ENCODE assay signal across 20 mouse cellular contexts in genomic region chr13:112241431-112241830, GRCm38 (mm10). TPM values are rescaled to one million over a fixed set of nuclear protein-coding genes. Genes with fewer than 3 reads are reported as not detected.
DNase-seq lines count a peak whose midpoint lies in the region; ATAC-seq and TF ChIP-seq lines count a peak whose summit lies in the region.
"Had no signal": no experiment of that assay in that cellular context is flagged by ENCODE, and none has a peak within 500 bp of the region (broad histone marks: within the 10 kb centered on the region; RNA-seq: fewer than 3 reads in every experiment).

No protein-coding gene starts in this region.

- no peak overlapping the region for H3K4me2 ChIP-seq in kidney, embryonic 15.5 days
- peak overlapping the region; percentile 14; the same call in 1 of the 2 replicates for H3K4me2 ChIP-seq in neural tube, embryonic 12.5 days (replicated peaks)
- no peak overlapping the region for H3K4me2 ChIP-seq in liver, embryonic 13.5 days
- H3K4me2 ChIP-seq: forebrain, embryonic 12.5 days; intestine, embryonic 15.5 days; limb, embryonic 12.5 days; neural tube, embryonic 13.5 days had no signal

- H3K4me3 ChIP-seq in kidney, adult 2 months (ENCODE audit: insufficient read depth, low read depth, low read length), result no peak overlapping the region
- no peak overlapping the region for H3K4me3 ChIP-seq in kidney, embryonic 15.5 days (replicated peaks)
- no peak overlapping the region for H3K4me3 ChIP-seq in neural tube, embryonic 12.5 days
- no peak overlapping the region for H3K4me3 ChIP-seq in liver, embryonic 13.5 days (replicated peaks)
- H3K4me3 ChIP-seq: embryonic facial prominence, embryonic 10.5 days; forebrain, embryonic 12.5 days; intestine, embryonic 15.5 days; limb, embryonic 12.5 days; neural tube, embryonic 13.5 days had no signal

- WGBS in kidney, adult 2 months, result 52% methylated on average over 8 of the region's 8 CpGs
- WGBS in kidney, embryonic 15.5 days, result 30% methylated on average over 8 of the region's 8 CpGs
- WGBS in neural tube, embryonic 12.5 days, result 16% methylated on average over 8 of the region's 8 CpGs
- WGBS in liver, embryonic 13.5 days (ENCODE audit: insufficient replicate concordance), result 44% methylated on average over 8 of the region's 8 CpGs

- no peaks in the 10 kb centered on the region for H3K9me3 ChIP-seq in kidney, embryonic 15.5 days (replicated peaks)
- H3K9me3 ChIP-seq in neural tube, embryonic 12.5 days, result peaks cover 4% of the 10 kb centered on the region; the same call in 1 of the 2 replicates
- 0 out of 2 replicates have a peak, but pooled peaks cover 3% of the 10 kb centered on the region for H3K9me3 ChIP-seq in liver, embryonic 13.5 days (replicated peaks)
- H3K9me3 ChIP-seq: forebrain, embryonic 12.5 days; intestine, embryonic 15.5 days had no signal

- TF ChIP-seq CTCF in kidney, adult 2 months (conservative IDR thresholded peaks at IDR 0.05; ENCODE audit: insufficient read depth, insufficient read length, low read depth, low read length), result no peak

- H3K36me3 ChIP-seq in kidney, adult 2 months (ENCODE audit: control insufficient read depth, insufficient read depth, low read length), result no peaks in the 10 kb centered on the region
- H3K36me3 ChIP-seq in kidney, embryonic 15.5 days, result no peaks in the 10 kb centered on the region
- no peaks in the 10 kb centered on the region for H3K36me3 ChIP-seq in neural tube, embryonic 12.5 days
- H3K36me3 ChIP-seq in liver, embryonic 13.5 days, result no peaks in the 10 kb centered on the region
- H3K36me3 ChIP-seq: embryonic facial prominence, embryonic 10.5 days; forebrain, embryonic 12.5 days; intestine, embryonic 15.5 days; limb, embryonic 12.5 days; neural tube, embryonic 13.5 days had no signal

- H3K27ac ChIP-seq in kidney, adult 2 months (ENCODE audit: insufficient read depth, low read depth, low read length), result no peak overlapping the region
- H3K27ac ChIP-seq in kidney, embryonic 15.5 days, result no peak overlapping the region
- no peak overlapping the region for H3K27ac ChIP-seq in neural tube, embryonic 12.5 days
- no peak overlapping the region for H3K27ac ChIP-seq in liver, embryonic 13.5 days
- H3K27ac ChIP-seq: forebrain, embryonic 12.5 days; intestine, embryonic 15.5 days; limb, embryonic 12.5 days; macrophage; neural tube, embryonic 13.5 days had no signal

- ATAC-seq in kidney, embryonic 15.5 days (replicated peaks; ENCODE audit: low FRiP score), result no peak
- ATAC-seq in neural tube, embryonic 12.5 days (ENCODE audit: low FRiP score, low read depth), result peak; percentile 68; the same call in 1 of the 2 replicates
- ATAC-seq in liver, embryonic 13.5 days (ENCODE audit: low read depth), result peak; percentile 53; the same call in 1 of the 2 replicates
- ATAC-seq: intestine, embryonic 15.5 days had no signal

- no peaks in the 10 kb centered on the region for H3K4me1 ChIP-seq in kidney, adult 2 months (ENCODE audit: control insufficient read depth, insufficient read depth, low read length)
- H3K4me1 ChIP-seq in kidney, embryonic 15.5 days, result peaks cover 18% of the 10 kb centered on the region
- H3K4me1 ChIP-seq in neural tube, embryonic 12.5 days, result peaks cover 10% of the 10 kb centered on the region
- no peaks in the 10 kb centered on the region for H3K4me1 ChIP-seq in liver, embryonic 13.5 days (replicated peaks)
- H3K4me1 ChIP-seq: intestine, embryonic 15.5 days had no signal

- H3K27me3 ChIP-seq in kidney, adult 2 months (replicated peaks; ENCODE audit: control insufficient read depth, insufficient read depth, low read length), result no peaks in the 10 kb centered on the region
- H3K27me3 ChIP-seq in kidney, embryonic 15.5 days, result no peaks in the 10 kb centered on the region
- H3K27me3 ChIP-seq in neural tube, embryonic 12.5 days (replicated peaks), result peaks cover 13% of the 10 kb centered on the region
- H3K27me3 ChIP-seq in liver, embryonic 13.5 days, result no peaks in the 10 kb centered on the region
- H3K27me3 ChIP-seq: intestine, embryonic 15.5 days; limb, embryonic 12.5 days had no signal

- TF ChIP-seq POLR2A in kidney, adult 2 months (IDR thresholded peaks at IDR 0.05; ENCODE audit: low read depth, low read length), result no peak

- H3K9ac ChIP-seq in kidney, embryonic 15.5 days, result no peak overlapping the region
- H3K9ac ChIP-seq in neural tube, embryonic 12.5 days, result no peak overlapping the region
- no peak overlapping the region for H3K9ac ChIP-seq in liver, embryonic 13.5 days
- H3K9ac ChIP-seq: forebrain, embryonic 12.5 days; intestine, embryonic 15.5 days; limb, embryonic 12.5 days; neural tube, embryonic 13.5 days had no signal

- peak; percentile 18 for DNase-seq in kidney, adult 2 months
- no peak for DNase-seq in neural tube, embryonic 10.5 days (ENCODE audit: extremely low spot score, low spot score)
- DNase-seq in liver, embryonic 13.5 days, result no peak
- no peak for DNase-seq in heart, adult 18-20 months
- DNase-seq in cerebellum, postnatal 14 days, result no peak
- no peak for DNase-seq in adrenal gland, adult 18-20 months (ENCODE audit: low spot score in 2 of 2)
- DNase-seq: adrenal gland, postnatal 25 days; B cell, adult 2 months; cerebellum, adult 11 months; cerebellum, postnatal 10 days; thymus, postnatal 14 days had no signal

RNA-seq across cellular contexts. Expression of gene Ankrd55, which starts 46.8 kb away (rescaled TPM):
- polyA plus RNA-seq in kidney, adult 2 months (2012; rRNA removed), result 0.08 TPM in 2 replicates
- 0.21 and 0.31 TPM in 2 replicates for polyA plus RNA-seq in kidney, embryonic 15.5 days (2015; fragmentation: Nextera tagmentation; extraction: Ambion mirVana)
- 3.5 and 3.8 TPM in 2 replicates for polyA plus RNA-seq in neural tube, embryonic 12.5 days (2016; fragmentation: Nextera tagmentation; extraction: Ambion mirVana)
- polyA plus RNA-seq in liver, embryonic 13.5 days (2015; fragmentation: Nextera tagmentation; extraction: Ambion mirVana), result 0.09 and 0.17 TPM in 2 replicates
- 1 to 10 TPM; 1.3 to 2.3 TPM for total RNA-seq in heart, adult 18-20 months (2021)
- total RNA-seq in adrenal gland, adult 18-20 months (2021), result 1 to 10 TPM in 1 of 2 experiments, under 1 TPM in 1; 0.80 to 4.8 TPM
- total RNA-seq: hematopoietic stem cell, adult 5-6 weeks had no signal
